Mouse (Mus musculus) CH12.LX (cell line): ENCODE results near the gene Tbc1d22a. TPM values are rescaled to one million over a fixed set of nuclear protein-coding genes. Genes with fewer than 3 reads are reported as not detected.

Experiments
- DNase-seq: peaks from one replicate; pipeline ENCODE4 v3.0.0-alpha.2; 2013; ENCODE audit errors: extremely low read depth
- H3K27ac ChIP-seq: 2 replicates; pipeline ENCODE4 v1.5.1; 2012; ENCODE audit warnings: low read depth, mild to moderate bottlenecking, control low read depth, moderate library complexity; ENCODE audit not compliant: insufficient read depth
- H3K27me3 ChIP-seq: replicated peaks from 2 replicates; pipeline ENCODE3; 2012; ENCODE audit warnings: inconsistent platforms
- H3K36me3 ChIP-seq, 2 experiments: replicated peaks in 1 of 2; 2 replicates each; pipeline versions ENCODE3 to v1.6.1; 2012; ENCODE audit warnings: inconsistent platforms in 1 of 2, low read length in 1 of 2, mild to moderate bottlenecking in 1 of 2, mixed read lengths in 1 of 2, moderate library complexity in 1 of 2; ENCODE audit not compliant: control insufficient read depth in 1 of 2, insufficient read depth in 1 of 2
- H3K4me1 ChIP-seq, 2 experiments: 2 replicates each; pipeline ENCODE4 v1.6.1; 2012; ENCODE audit warnings: inconsistent platforms in 1 of 2, moderate library complexity in 1 of 2; ENCODE audit not compliant: insufficient read depth in 2 of 2, control insufficient read depth in 1 of 2
- H3K4me2 ChIP-seq: 2 replicates; pipeline ENCODE4 v1.6.1; 2012; ENCODE audit warnings: low read depth, mild to moderate bottlenecking, control low read depth; ENCODE audit not compliant: poor library complexity, insufficient read depth, severe bottlenecking
- H3K4me3 ChIP-seq, 3 experiments: fragments of 150-350 bp in 1 of 3; sonication (generic) in 1 of 3; replicated peaks in 1 of 3; 2 replicates each; pipeline versions ENCODE3 to v1.5.1; 2011 to 2012; ENCODE audit warnings: low read depth in 2 of 3, low read length in 2 of 3, mild to moderate bottlenecking in 2 of 3, moderate library complexity in 2 of 3, control low read depth in 1 of 3, improper control_type of control experiment in 1 of 3, inconsistent platforms in 1 of 3, mixed read lengths in 1 of 3; ENCODE audit not compliant: poor library complexity in 1 of 3
- H3K79me2 ChIP-seq: replicated peaks from 2 replicates; pipeline ENCODE4 v1.6.1; 2012; ENCODE audit warnings: mild to moderate bottlenecking, moderate library complexity; ENCODE audit not compliant: control insufficient read depth, poor library complexity, insufficient read depth, severe bottlenecking; ENCODE audit errors: extremely low read depth
- H3K9ac ChIP-seq: 2 replicates; pipeline ENCODE4 v1.6.1; 2012; ENCODE audit warnings: low read depth, mild to moderate bottlenecking, control low read depth, moderate library complexity; ENCODE audit not compliant: insufficient read depth
- H3K9me3 ChIP-seq: replicated peaks from 2 replicates; pipeline ENCODE3; 2012; ENCODE audit warnings: low read length, inconsistent platforms, mixed read lengths
- CHD2 ChIP-seq: IDR thresholded peaks from 2 replicates; pipeline ENCODE4 v1.6.1; 2011; ENCODE audit warnings: low read length, improper control_type of control experiment
- CTCF ChIP-seq, 2 experiments: IDR thresholded peaks in 1 of 2; conservative IDR thresholded peaks in 1 of 2; 2 replicates each; pipeline ENCODE4 v1.5.1; 2011 to 2012; ENCODE audit warnings: low read depth in 2 of 2, low read length in 2 of 2, improper control_type of control experiment in 1 of 2, inconsistent platforms in 1 of 2, mild to moderate bottlenecking in 1 of 2, moderate library complexity in 1 of 2
- ELF1 ChIP-seq: IDR thresholded peaks from 2 replicates; pipeline ENCODE4 v1.6.1; 2014; ENCODE audit warnings: low read depth, mild to moderate bottlenecking, inconsistent platforms, low read length, improper control_type of control experiment
- EP300 ChIP-seq: IDR thresholded peaks from 2 replicates; pipeline ENCODE4 v1.6.1; 2011; ENCODE audit warnings: low read length, improper control_type of control experiment
- ETS1 ChIP-seq: conservative IDR thresholded peaks from 2 replicates; pipeline ENCODE4 v1.6.1; 2012; ENCODE audit warnings: low read depth, mild to moderate bottlenecking, inconsistent platforms, low read length, improper control_type of control experiment, moderate library complexity
- HCFC1 ChIP-seq: IDR thresholded peaks from 2 replicates; pipeline ENCODE4 v1.6.1; 2012; ENCODE audit warnings: low read depth, mild to moderate bottlenecking, inconsistent platforms, low read length, improper control_type of control experiment
- IRF4 ChIP-seq: IDR thresholded peaks from 2 replicates; pipeline ENCODE4 v1.6.1; 2014; ENCODE audit warnings: low read depth, mild to moderate bottlenecking, inconsistent platforms, low read length, improper control_type of control experiment
- KAT2A ChIP-seq: IDR thresholded peaks from 2 replicates; pipeline ENCODE4 v1.6.1; 2012; ENCODE audit warnings: low read length, improper control_type of control experiment, inconsistent platforms; ENCODE audit not compliant: insufficient replicate concordance
- MAFK ChIP-seq: IDR thresholded peaks from 2 replicates; pipeline ENCODE4 v1.6.1; 2011; ENCODE audit warnings: low read length, improper control_type of control experiment; ENCODE audit not compliant: insufficient replicate concordance
- MAX ChIP-seq: IDR thresholded peaks from 2 replicates; pipeline ENCODE4 v1.6.1; 2011; ENCODE audit warnings: low read length, improper control_type of control experiment
- MAZ ChIP-seq: IDR thresholded peaks from 2 replicates; pipeline ENCODE4 v1.6.1; 2012; ENCODE audit warnings: low read depth, mild to moderate bottlenecking, inconsistent platforms, low read length, improper control_type of control experiment, moderate library complexity
- MEF2A ChIP-seq: IDR thresholded peaks from 2 replicates; pipeline ENCODE4 v1.6.1; 2014; ENCODE audit warnings: low read depth, mild to moderate bottlenecking, inconsistent platforms, low read length, improper control_type of control experiment, borderline replicate concordance
- MYC ChIP-seq: IDR thresholded peaks from 2 replicates; pipeline ENCODE4 v1.6.1; 2011; ENCODE audit warnings: low read depth, mild to moderate bottlenecking, improper control_type of control experiment, low read length
- NELFE ChIP-seq: IDR thresholded peaks from 2 replicates; pipeline ENCODE4 v1.6.1; 2011; ENCODE audit warnings: low read depth, low read length, improper control_type of control experiment
- PAX5 ChIP-seq: IDR thresholded peaks from 2 replicates; pipeline ENCODE4 v1.6.1; 2012; ENCODE audit warnings: low read length, inconsistent platforms, mixed read lengths
- POLR2AphosphoS2 ChIP-seq: IDR thresholded peaks from 2 replicates; pipeline ENCODE4 v1.6.1; 2011; ENCODE audit warnings: low read depth, low read length, improper control_type of control experiment
- SIN3A ChIP-seq: IDR thresholded peaks from 2 replicates; pipeline ENCODE4 v1.6.1; 2012; ENCODE audit warnings: low read length, improper control_type of control experiment, inconsistent platforms
- SMC3 ChIP-seq: IDR thresholded peaks from 2 replicates; pipeline ENCODE4 v1.6.1; 2011; ENCODE audit warnings: low read depth, low read length, improper control_type of control experiment
- TBP ChIP-seq: conservative IDR thresholded peaks from 2 replicates; pipeline ENCODE4 v1.6.1; 2011; ENCODE audit warnings: low read depth, low read length, improper control_type of control experiment
- TCF12 ChIP-seq: IDR thresholded peaks from 2 replicates; pipeline ENCODE4 v1.6.1; 2014; ENCODE audit warnings: low read depth, mild to moderate bottlenecking, inconsistent platforms, low read length, improper control_type of control experiment
- UBTF ChIP-seq: IDR thresholded peaks from 2 replicates; pipeline ENCODE4 v1.6.1; 2012; ENCODE audit warnings: low read depth, mild to moderate bottlenecking, inconsistent platforms, low read length, improper control_type of control experiment, moderate library complexity
- USF1 ChIP-seq: IDR thresholded peaks from 2 replicates; pipeline ENCODE4 v1.6.1; 2014; ENCODE audit warnings: low read depth, mild to moderate bottlenecking, inconsistent platforms, low read length, improper control_type of control experiment
- ZKSCAN1 ChIP-seq: IDR thresholded peaks from 2 replicates; pipeline ENCODE4 v1.6.1; 2012; ENCODE audit warnings: low read depth, inconsistent platforms, low read length, improper control_type of control experiment, borderline replicate concordance
- ZMIZ1 ChIP-seq: IDR thresholded peaks from 2 replicates; pipeline ENCODE4 v1.6.1; 2012; ENCODE audit warnings: low read depth, mild to moderate bottlenecking, inconsistent platforms, low read length, improper control_type of control experiment
- dilution Hi-C: fragments of 300-500 bp; cut with MboI; formaldehyde crosslinking; loops from 2 replicates; pipeline ENCODE4 v1.14.3; 2020; ENCODE audit warnings: low sequenced_read_pairs; ENCODE audit not compliant: extremely low pct_unique_long_range_greater_than_20kb, extremely low pct_ligation_motif_present
- in situ Hi-C: fragments of 300-500 bp; cut with MboI; formaldehyde crosslinking; loops from 3 replicates; pipeline ENCODE4 v1.14.3; 2019; ENCODE audit warnings: low sequenced_read_pairs, low pct_ligation_motif_present, low pct_unique_long_range_greater_than_20kb, mixed read lengths
- polyA plus RNA-seq: library from polyadenylated mRNA; unstranded; fragments of >175 nt; gene quantifications from 2 replicates; pipeline ENCODE4 v1.2.1, GENCODE M21; 2012; ENCODE audit warnings: low read depth; ENCODE audit not compliant: insufficient read length
- total RNA-seq, 2 experiments: library from RNA; depleted of rRNA; stranded (reverse); fragments of 300-350 nt in 1 of 2; fragments of >200 nt in 1 of 2; gene quantifications; 2 replicates each; pipeline ENCODE4 v1.2.3; 2012 to 2014

Gene Tbc1d22a
- total and polyA plus RNA-seq, 3 experiments, result 17.6 to 20.2 (median 19.4) TPM

DNA sequence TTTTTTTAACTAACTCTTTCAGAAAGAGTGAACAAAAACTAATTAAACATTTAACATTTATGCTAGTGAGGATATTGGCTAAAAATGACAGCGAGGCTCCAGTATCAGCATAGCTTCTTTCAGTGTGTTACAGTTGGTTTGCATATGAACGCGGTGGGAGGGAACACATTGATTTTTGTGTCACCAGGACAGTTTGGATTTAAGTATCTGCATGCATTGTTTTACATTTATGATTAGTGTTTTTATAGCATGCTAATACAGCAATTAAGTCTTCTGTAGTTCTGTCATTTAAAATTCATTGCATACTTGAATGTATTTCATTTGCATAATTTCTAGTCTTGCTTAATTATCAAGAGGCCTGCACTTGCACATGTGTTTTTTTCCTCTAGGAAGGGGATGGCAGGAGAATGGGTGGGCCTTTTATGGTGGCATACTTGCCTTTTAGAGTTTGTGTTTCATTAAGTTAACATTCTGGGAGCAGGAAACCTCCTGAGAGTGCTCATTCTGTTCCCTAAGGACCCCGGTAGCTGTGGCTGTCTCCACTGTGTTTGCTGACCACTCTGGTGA is 81.5 kb downstream of the Tbc1d22a start:
- in situ Hi-C loops, result no loop called here
- Histone ChIP-seq H3K4me1 (peaks cover 0 to 38% of the 10 kb centered on the region in 2 experiments; a peak in 2 of 4 replicates), H3K9me3 (no peaks in the 10 kb centered on the region), H3K4me2 (no peak overlapping the region), H3K27ac (no peak overlapping the region), H3K79me2 (no peaks in the 10 kb centered on the region), H3K27me3 (no peaks in the 10 kb centered on the region), H3K36me3 (peaks cover under 1 to 47% of the 10 kb centered on the region in 2 experiments), H3K4me3 (no peak overlapping the region), H3K9ac (no peak overlapping the region)
- DNase-seq, result no peak
- TF ChIP-seq HCFC1 (no peak), ELF1 (no peak), SMC3 (no peak), MAZ (no peak), CTCF (conservative IDR thresholded peaks at IDR 0.05 in 1 of 2, IDR thresholded peaks at IDR 0.05 in 1 of 2; ENCODE audit: low read depth in 2 of 2, low read length in 2 of 2) (no peak), KAT2A (no peak), ZKSCAN1 (no peak), SIN3A (no peak), ZMIZ1 (no peak), MEF2A (no peak), UBTF (no peak), POLR2AphosphoS2 (no peak)
- dilution Hi-C loops, result no loop called here

DNA sequence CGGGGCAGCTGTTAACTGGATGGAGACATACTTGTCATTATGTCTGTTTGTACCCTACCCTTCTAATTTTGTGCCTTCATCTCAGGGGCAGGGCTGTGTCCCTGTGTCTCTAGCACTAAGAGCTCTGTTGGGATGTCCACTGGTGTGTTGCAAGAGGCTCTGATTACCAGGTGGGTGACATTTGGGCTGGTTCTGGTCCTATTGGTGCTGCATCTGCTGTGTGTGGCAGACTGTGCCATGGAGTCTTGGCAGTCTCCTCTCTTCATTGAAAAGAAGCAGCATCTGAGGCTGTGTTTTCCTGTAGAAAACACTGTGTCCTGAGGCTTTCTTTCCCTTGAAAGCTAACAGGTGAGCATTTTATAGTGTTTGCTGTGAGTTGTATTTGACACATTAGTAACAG is 83.0 kb downstream of the Tbc1d22a start:
- peaks cover 13 to 57% of the 10 kb centered on the region in 2 experiments for H3K36me3 ChIP-seq
- no peak for TF ChIP-seq TBP
- TF ChIP-seq USF1, result no peak
- TF ChIP-seq MAFK, result no peak
- no peak for TF ChIP-seq TCF12
- TF ChIP-seq KAT2A, result no peak
- no peak for TF ChIP-seq UBTF
- TF ChIP-seq MYC, result no peak
- no peak for TF ChIP-seq PAX5
- no peak for TF ChIP-seq SIN3A
- TF ChIP-seq ETS1, result no peak
- no peak for TF ChIP-seq NELFE
- no peak for TF ChIP-seq SMC3
- TF ChIP-seq EP300, result no peak
- no peak for TF ChIP-seq IRF4
- no peak for TF ChIP-seq MAX
- TF ChIP-seq CHD2, result no peak
- TF ChIP-seq, all 38 proteins: peak for 0
- dilution Hi-C loops (no loop called here), in situ Hi-C loops (no loop called here)
- Histone ChIP-seq H3K9ac (no peak overlapping the region), H3K27ac (no peak overlapping the region), H3K79me2 (no peaks in the 10 kb centered on the region), H3K9me3 (no peaks in the 10 kb centered on the region), H3K4me3 (no peak overlapping the region), H3K4me2 (no peak overlapping the region), H3K4me1 (peaks cover 0 to 24% of the 10 kb centered on the region in 2 experiments; a peak in 2 of 4 replicates), H3K27me3 (no peaks in the 10 kb centered on the region)
- no peak for DNase-seq
